Mouse (Mus musculus) thymus, postnatal 10 days (tissue): ENCODE measurements around the gene Tax1bp3.

ENCODE experiments used
- DNase-seq, 2 experiments: peaks; one replicate each; pipeline ENCODE4 v3.0.0; 2021; ENCODE audit warnings: low spot score in 2 of 2

Gene Tax1bp3

GRCm38 (mm10) chr11:73228881-73229280, 52.0 kb downstream of the Tax1bp3 start:
- DNase-seq, result no peak

GRCm38 (mm10) chr11:73230081-73230480, 53.2 kb downstream of the Tax1bp3 start:
- no peak for DNase-seq

- no peak for DNase-seq
These were observed 55.6 kb downstream of the Tax1bp3 start for GRCm38 (mm10) chr11:73232513-73232912.
